Mouse (Mus musculus) embryonic fibroblast, embryonic 13.5 days (primary cell): ENCODE results near the gene Gcnt2. TPM values are rescaled to one million over a fixed set of nuclear protein-coding genes. Genes with fewer than 3 reads are reported as not detected.

ENCODE experiments used
- H3K27ac ChIP-seq: 2 replicates; pipeline ENCODE4 v1.5.1; 2012; ENCODE audit warnings: low read length, control low read depth, inconsistent platforms; ENCODE audit not compliant: insufficient read depth
- H3K4me1 ChIP-seq: 2 replicates; pipeline ENCODE4 v1.6.1; 2011; ENCODE audit warnings: low read length; ENCODE audit not compliant: control insufficient read depth, insufficient read depth
- H3K4me3 ChIP-seq: 2 replicates; pipeline ENCODE4 v1.5.1; 2011; ENCODE audit warnings: mild to moderate bottlenecking, control low read depth, low read length; ENCODE audit not compliant: insufficient read depth
- CTCF ChIP-seq: IDR thresholded peaks from 2 replicates; pipeline ENCODE4 v1.5.1; 2011; ENCODE audit warnings: mild to moderate bottlenecking, control low read depth, low read length, moderate library complexity, borderline replicate concordance; ENCODE audit not compliant: insufficient read depth
- POLR2A ChIP-seq: IDR thresholded peaks from 2 replicates; pipeline ENCODE4 v1.6.1; 2011; ENCODE audit warnings: low read depth, mild to moderate bottlenecking, control low read depth, low read length, moderate library complexity
- polyA plus RNA-seq: library from polyadenylated mRNA; stranded (reverse); fragments of >200 nt; gene quantifications from 2 replicates; pipeline ENCODE4 v1.2.4, GENCODE M21; 2011; ENCODE audit warnings: low read depth; ENCODE audit not compliant: missing spikeins, insufficient read length

The Gcnt2 gene
- polyA plus RNA-seq, 1 experiment, result 12.8 TPM

- no peak for TF ChIP-seq POLR2A
- TF ChIP-seq CTCF, result no peak
- Histone ChIP-seq H3K4me1 (no peaks in the 10 kb centered on the region), H3K27ac (no peak overlapping the region), H3K4me3 (no peak overlapping the region)
Measured at GRCm38 (mm10) chr13:41008271-41008670, 148.7 kb downstream of the Gcnt2 start.

GRCm38 (mm10) chr13:41008946-41009345 is 149.4 kb downstream of the Gcnt2 start:
- Histone ChIP-seq H3K4me1 (no peaks in the 10 kb centered on the region), H3K27ac (no peak overlapping the region), H3K4me3 (no peak overlapping the region)
- TF ChIP-seq POLR2A (no peak), CTCF (no peak)

Other genes starting within 250 kb of the Gcnt2 start
- 3.9 and 7.3 TPM in 2 replicates for gene Tfap2a, start 121.4 kb upstream of the Gcnt2 start, polyA plus RNA-seq
- gene Pak1ip1, start 141.3 kb downstream of the Gcnt2 start, polyA plus RNA-seq, result 54.7 and 60.7 TPM in 2 replicates
- gene Tmem14c, start 156.5 kb downstream of the Gcnt2 start, polyA plus RNA-seq, result 91.8 and 109 TPM in 2 replicates
- gene Mak, start 220.0 kb downstream of the Gcnt2 start, polyA plus RNA-seq, result not detected in 2 replicates